Mouse (Mus musculus): Measurements from ENCODE around the gene Mtmr4.

The Mtmr4 gene

GRCm38 (mm10) chr11:87591526-87592353 is at the start of gene Mtmr4:
Gene Mtmr4 (plus strand): TSS chr11:87592162.
- peak; percentile 92 for DNase-seq (ENCODE audit: low spot score)

- DNase-seq (ENCODE audit: low spot score): no peak
These were observed 49.7 kb upstream of the Mtmr4 start for GRCm38 (mm10) chr11:87542285-87542684.

GRCm38 (mm10) chr11:87542906-87543305 is 49.1 kb upstream of the Mtmr4 start:
- no peak for DNase-seq (ENCODE audit: low spot score)

- no peak for DNase-seq (ENCODE audit: low spot score)
These were observed 38.6 kb upstream of the Mtmr4 start for GRCm38 (mm10) chr11:87553342-87553741.

GRCm38 (mm10) chr11:87554386-87554785 is 37.6 kb upstream of the Mtmr4 start:
- no peak for DNase-seq (ENCODE audit: low spot score)

- no peak for DNase-seq (ENCODE audit: low spot score)
These were observed 36.8 kb upstream of the Mtmr4 start for GRCm38 (mm10) chr11:87555106-87555703.

GRCm38 (mm10) chr11:87561208-87561607 is 30.8 kb upstream of the Mtmr4 start:
- no peak for DNase-seq (ENCODE audit: low spot score)

- DNase-seq (ENCODE audit: low spot score): no peak
These were observed 25.5 kb upstream of the Mtmr4 start, which contains the start of gene Gm11492 for GRCm38 (mm10) chr11:87566501-87566900. Gene Gm11492 (plus strand): TSS chr11:87566653.

GRCm38 (mm10) chr11:87568255-87568953 is 23.6 kb upstream of the Mtmr4 start, which contains the start of gene Sept4:
Gene Sept4 (plus strand): TSS chr11:87568903.
- DNase-seq (ENCODE audit: low spot score): no peak

- DNase-seq (ENCODE audit: low spot score): no peak
These were observed 21.2 kb upstream of the Mtmr4 start for GRCm38 (mm10) chr11:87570743-87571142.

GRCm38 (mm10) chr11:87571361-87571950 is 20.5 kb upstream of the Mtmr4 start:
- DNase-seq (ENCODE audit: low spot score): no peak

- DNase-seq (ENCODE audit: low spot score): no peak
These were observed 18.2 kb upstream of the Mtmr4 start for GRCm38 (mm10) chr11:87573751-87574150.

- DNase-seq (ENCODE audit: low spot score): no peak
These were observed 17.3 kb upstream of the Mtmr4 start for GRCm38 (mm10) chr11:87574520-87575180.

GRCm38 (mm10) chr11:87577601-87578248 is 14.2 kb upstream of the Mtmr4 start:
- DNase-seq (ENCODE audit: low spot score): no peak

- peak; percentile 42 for DNase-seq (ENCODE audit: low spot score)
These were observed 13.6 kb upstream of the Mtmr4 start for GRCm38 (mm10) chr11:87578249-87578962.

GRCm38 (mm10) chr11:87578963-87579601 is 12.9 kb upstream of the Mtmr4 start:
- DNase-seq (ENCODE audit: low spot score): no peak

GRCm38 (mm10) chr11:87579713-87580112 is 12.2 kb upstream of the Mtmr4 start:
- DNase-seq (ENCODE audit: low spot score): no peak

GRCm38 (mm10) chr11:87580543-87581085 is 11.3 kb upstream of the Mtmr4 start:
- no peak for DNase-seq (ENCODE audit: low spot score)

- no peak for DNase-seq (ENCODE audit: low spot score)
These were observed 10.6 kb upstream of the Mtmr4 start for GRCm38 (mm10) chr11:87581161-87581865.
